Mouse (Mus musculus): Measurements from ENCODE around the gene Clgn. TPM values are rescaled to one million over a fixed set of nuclear protein-coding genes. Genes with fewer than 3 reads are reported as not detected.

The Clgn gene
- polyA plus RNA-seq (2015; fragmentation: Nextera tagmentation; extraction: Ambion mirVana): 0.25 and 0.26 TPM in 2 replicates

DNA sequence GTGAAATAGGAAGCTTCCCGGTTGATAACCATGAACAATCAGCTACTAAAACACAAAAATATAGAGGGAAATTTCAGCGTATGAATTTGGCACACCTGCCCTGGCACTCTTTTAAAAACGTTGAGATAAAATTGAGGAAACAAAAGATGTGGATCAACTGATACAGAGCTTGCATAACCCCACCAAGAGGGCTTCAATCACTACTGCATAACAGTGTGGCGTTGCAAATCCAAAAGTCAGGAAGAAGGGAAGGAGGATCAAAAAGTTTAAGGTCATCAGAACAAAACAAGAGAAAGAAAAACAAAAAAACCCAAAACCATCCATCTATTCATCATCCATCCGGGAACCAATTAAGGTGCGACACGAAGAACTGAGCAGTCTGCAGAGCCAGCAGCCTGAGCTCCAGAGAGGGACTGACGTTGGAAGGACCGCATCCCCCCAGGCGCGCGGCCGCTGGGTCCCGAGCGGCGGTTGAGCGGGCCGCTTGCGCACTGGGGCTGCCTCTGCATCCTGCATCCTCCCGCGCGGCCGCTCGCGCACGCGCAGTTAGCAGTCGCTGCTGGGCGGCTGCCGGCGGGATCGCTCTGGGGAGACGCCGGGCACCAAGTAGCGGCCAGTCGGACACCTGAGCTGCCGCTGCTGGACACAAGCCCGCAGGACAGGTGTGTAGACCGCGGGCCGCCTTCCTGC lies at the start of gene Clgn:
Clgn (plus strand) TSS at position 552 of the 690 bp plus-strand sequence.
- H3K9ac ChIP-seq: peak within 1 kb of the TSS; percentile 35; the same call in 1 of the 2 replicates

DNA sequence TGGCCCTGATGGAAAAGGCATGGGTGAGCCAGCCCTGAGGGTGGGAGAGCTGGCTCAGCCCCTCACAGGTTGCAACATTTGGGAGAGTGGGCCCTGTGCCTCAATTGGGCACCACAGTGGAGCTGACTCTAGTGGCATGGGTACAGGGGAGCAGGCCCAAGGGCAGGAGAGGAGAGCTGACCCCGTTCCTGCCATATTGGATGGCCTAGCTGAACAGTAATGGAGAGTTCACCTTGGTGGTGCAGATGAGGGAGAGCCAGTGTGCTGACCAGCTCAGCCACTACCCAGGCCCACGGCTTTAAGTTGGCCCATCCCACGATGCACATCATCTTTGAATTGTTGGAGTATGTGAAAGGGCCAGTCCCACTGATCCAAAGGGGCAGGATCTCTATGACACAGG lies 47.6 kb upstream of the Clgn start:
- no peaks in the 10 kb centered on the region for H3K27me3 ChIP-seq
- no peaks in the 10 kb centered on the region for H3K9me3 ChIP-seq (replicated peaks)
- H3K4me2 ChIP-seq: no peak overlapping the region
- H3K9ac ChIP-seq: no peak overlapping the region
- no peaks in the 10 kb centered on the region for H3K36me3 ChIP-seq
- 87% methylated on average over 3 of the region's 3 CpGs for WGBS
- H3K4me1 ChIP-seq: no peaks in the 10 kb centered on the region
- no peak overlapping the region for H3K4me3 ChIP-seq (replicated peaks)
- ATAC-seq (replicated peaks; ENCODE audit: low FRiP score): no peak
- no peak overlapping the region for H3K27ac ChIP-seq

More for the DNA sequence above, at the start of gene Clgn:
- no peaks in the 10 kb centered on the region for H3K36me3 ChIP-seq
- H3K4me1 ChIP-seq: peaks cover 9% of the 10 kb centered on the region
- ATAC-seq (replicated peaks; ENCODE audit: low FRiP score): peak; percentile 89
- peaks cover 33% of the 10 kb centered on the region for H3K27me3 ChIP-seq
- H3K27ac ChIP-seq: no peak within 1 kb of the TSS
- peak within 1 kb of the TSS; percentile 83 for H3K4me2 ChIP-seq
- WGBS: 4% methylated on average over 41 of the region's 41 CpGs
- H3K9me3 ChIP-seq (replicated peaks): no peaks in the 10 kb centered on the region
- H3K4me3 ChIP-seq (replicated peaks): peak within 1 kb of the TSS; percentile 48

- Histone ChIP-seq H3K27me3 (no peaks in the 10 kb centered on the region), H3K4me3 (replicated peaks) (no peak overlapping the region), H3K4me2 (no peak overlapping the region), H3K4me1 (no peaks in the 10 kb centered on the region), H3K9me3 (replicated peaks) (no peaks in the 10 kb centered on the region), H3K36me3 (no peaks in the 10 kb centered on the region), H3K27ac (no peak overlapping the region), H3K9ac (no peak overlapping the region)
- ATAC-seq (replicated peaks; ENCODE audit: low FRiP score): no peak
Observed at GRCm38 (mm10) chr8:83342693-83343092, 47.0 kb upstream of the Clgn start.

DNA sequence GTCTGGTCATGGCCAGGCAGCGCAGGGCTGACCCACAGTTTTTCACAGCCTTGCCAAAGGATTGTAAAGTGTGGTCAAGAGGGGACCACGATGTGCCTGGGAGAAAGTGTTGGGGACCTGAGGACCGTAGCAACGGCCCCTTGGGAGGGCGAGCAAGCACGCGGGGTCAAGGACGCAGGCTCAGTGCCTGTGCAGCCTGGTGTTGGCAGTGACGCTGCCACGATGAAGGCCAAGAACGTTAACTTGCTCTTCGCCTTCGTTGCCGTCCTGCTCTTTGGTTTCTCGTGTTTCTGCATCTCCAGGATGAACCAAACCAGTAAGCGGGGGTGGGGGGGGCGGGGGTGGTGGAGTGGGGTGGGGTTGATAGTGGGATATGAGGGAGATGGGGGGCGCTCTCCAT lies 41.4 kb upstream of the Clgn start, which contains the start of gene Mgat4d:
Mgat4d (plus strand) TSS at position 209 of the 400 bp plus-strand sequence.
- Histone ChIP-seq H3K4me1 (no peaks in the 10 kb centered on the region), H3K36me3 (no peaks in the 10 kb centered on the region), H3K4me2 (no peak within 1 kb of the TSS), H3K4me3 (replicated peaks) (no peak within 1 kb of the TSS), H3K27me3 (no peaks in the 10 kb centered on the region), H3K9ac (no peak within 1 kb of the TSS), H3K9me3 (replicated peaks) (no peaks in the 10 kb centered on the region), H3K27ac (no peak within 1 kb of the TSS)
- ATAC-seq (replicated peaks; ENCODE audit: low FRiP score): no peak
- WGBS: 82% methylated on average over 18 of the region's 18 CpGs

- H3K27me3 ChIP-seq: no peaks in the 10 kb centered on the region
- no peaks in the 10 kb centered on the region for H3K4me1 ChIP-seq
- ATAC-seq (replicated peaks; ENCODE audit: low FRiP score): no peak
- H3K4me2 ChIP-seq: no peak overlapping the region
- no peaks in the 10 kb centered on the region for H3K9me3 ChIP-seq (replicated peaks)
- H3K36me3 ChIP-seq: no peaks in the 10 kb centered on the region
- H3K27ac ChIP-seq: no peak overlapping the region
- H3K9ac ChIP-seq: no peak overlapping the region
- H3K4me3 ChIP-seq (replicated peaks): no peak overlapping the region
- 91% methylated on average over 2 of the region's 2 CpGs for WGBS
Observed at GRCm38 (mm10) chr8:83351315-83351714, 38.4 kb upstream of the Clgn start.

DNA sequence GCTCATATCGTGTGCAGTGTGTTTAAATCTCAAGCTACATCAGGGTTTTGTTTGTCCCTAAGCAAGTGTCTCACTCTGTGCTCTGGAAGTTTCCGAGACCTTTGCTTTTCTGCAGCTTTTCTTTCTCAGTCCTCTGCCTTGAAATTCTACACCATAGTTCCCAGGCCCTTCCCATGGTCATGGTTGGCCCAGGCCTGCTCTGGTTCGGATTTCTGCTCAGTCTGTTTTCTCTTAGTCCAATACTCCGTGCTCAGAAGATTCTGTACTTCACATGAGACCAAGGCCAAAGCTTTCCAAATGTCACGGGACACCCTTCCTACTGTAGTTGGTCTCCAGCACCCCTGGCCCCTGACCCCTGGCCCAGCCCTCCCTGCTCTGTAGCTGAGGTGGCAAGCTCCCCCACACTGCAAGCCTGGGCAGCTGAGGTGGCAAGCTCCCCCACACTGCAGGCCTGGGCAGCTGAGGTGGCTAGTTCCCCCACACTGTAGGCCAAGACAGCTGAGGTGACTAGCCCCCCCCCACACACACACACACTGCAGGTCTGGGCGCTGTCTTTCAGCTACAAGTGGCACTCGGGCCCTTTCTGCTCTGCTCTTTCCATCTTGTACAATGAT lies 26.4 kb upstream of the Clgn start:
- peak; percentile 78 for ATAC-seq (replicated peaks; ENCODE audit: low FRiP score)
- H3K4me2 ChIP-seq: no peak overlapping the region
- peak overlapping the region; percentile 45; the same call in 1 of the 2 replicates for H3K27ac ChIP-seq
- H3K4me3 ChIP-seq (replicated peaks): no peak overlapping the region
- H3K9me3 ChIP-seq (replicated peaks): no peaks in the 10 kb centered on the region
- H3K36me3 ChIP-seq: no peaks in the 10 kb centered on the region
- no peaks in the 10 kb centered on the region for H3K27me3 ChIP-seq
- no peak overlapping the region for H3K9ac ChIP-seq
- 33% methylated on average over 7 of the region's 7 CpGs for WGBS
- H3K4me1 ChIP-seq: peaks cover 8% of the 10 kb centered on the region

- Histone ChIP-seq H3K9ac (no peak overlapping the region), H3K4me3 (replicated peaks) (no peak overlapping the region), H3K9me3 (replicated peaks) (no peaks in the 10 kb centered on the region), H3K27me3 (no peaks in the 10 kb centered on the region), H3K4me2 (no peak overlapping the region), H3K36me3 (no peaks in the 10 kb centered on the region), H3K27ac (no peak overlapping the region), H3K4me1 (no peaks in the 10 kb centered on the region)
- no peak for ATAC-seq (replicated peaks; ENCODE audit: low FRiP score)
Observed at GRCm38 (mm10) chr8:83377231-83377630, 12.4 kb upstream of the Clgn start.

- Histone ChIP-seq H3K9me3 (replicated peaks) (no peaks in the 10 kb centered on the region), H3K4me1 (no peaks in the 10 kb centered on the region), H3K27me3 (no peaks in the 10 kb centered on the region), H3K4me3 (replicated peaks) (no peak overlapping the region), H3K27ac (no peak overlapping the region), H3K9ac (no peak overlapping the region), H3K4me2 (no peak overlapping the region), H3K36me3 (no peaks in the 10 kb centered on the region)
- 65% methylated on average over 4 of the region's 4 CpGs for WGBS
- ATAC-seq (replicated peaks; ENCODE audit: low FRiP score): no peak
Observed at GRCm38 (mm10) chr8:83380141-83380540, 9.5 kb upstream of the Clgn start.

DNA sequence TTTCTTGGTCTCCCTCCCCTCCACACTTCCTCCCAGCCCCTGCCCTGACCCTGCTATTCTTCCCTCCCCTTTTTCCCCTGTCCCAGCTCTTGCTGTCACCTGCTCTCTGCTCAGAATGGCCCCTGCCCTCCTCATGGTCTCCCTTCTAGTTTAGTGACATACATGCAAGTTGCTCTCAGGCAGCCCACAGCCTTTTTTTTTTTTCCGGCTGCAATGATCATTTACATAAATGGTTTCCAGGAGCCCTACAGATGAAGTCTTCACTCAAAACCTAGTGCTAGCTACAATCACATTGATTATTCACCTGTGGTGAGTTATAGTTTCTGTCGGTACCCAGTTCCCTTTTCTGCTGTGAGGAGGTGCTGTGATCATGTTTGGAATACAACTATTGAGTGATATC lies 8.7 kb upstream of the Clgn start:
- Histone ChIP-seq H3K36me3 (no peaks in the 10 kb centered on the region), H3K9me3 (replicated peaks) (no peaks in the 10 kb centered on the region), H3K4me1 (no peaks in the 10 kb centered on the region), H3K27ac (no peak overlapping the region), H3K9ac (no peak overlapping the region), H3K4me3 (replicated peaks) (no peak overlapping the region), H3K27me3 (no peaks in the 10 kb centered on the region), H3K4me2 (no peak overlapping the region)
- ATAC-seq (replicated peaks; ENCODE audit: low FRiP score): no peak
- 79% methylated on average over 2 of the region's 2 CpGs for WGBS

GRCm38 (mm10) chr8:83382850-83383249 lies 6.8 kb upstream of the Clgn start:
- WGBS: 41% methylated on average over 2 of the region's 2 CpGs
- Histone ChIP-seq H3K9me3 (replicated peaks) (no peaks in the 10 kb centered on the region), H3K27ac (no peak overlapping the region), H3K4me2 (no peak overlapping the region), H3K9ac (no peak overlapping the region), H3K27me3 (peaks cover under 1% of the 10 kb centered on the region; the same call in 1 of the 2 replicates), H3K36me3 (no peaks in the 10 kb centered on the region), H3K4me3 (replicated peaks) (no peak overlapping the region), H3K4me1 (no peaks in the 10 kb centered on the region)
- ATAC-seq (replicated peaks; ENCODE audit: low FRiP score): no peak

- peak; percentile 12; the same call in 1 of the 2 replicates for ATAC-seq (replicated peaks; ENCODE audit: low FRiP score)
- peaks cover 9% of the 10 kb centered on the region for H3K4me1 ChIP-seq
- H3K9ac ChIP-seq: peak overlapping the region; percentile 35; the same call in 1 of the 2 replicates
- peak overlapping the region; percentile 83 for H3K4me2 ChIP-seq
- no peaks in the 10 kb centered on the region for H3K36me3 ChIP-seq
- H3K9me3 ChIP-seq (replicated peaks): no peaks in the 10 kb centered on the region
- no peak overlapping the region for H3K27ac ChIP-seq
- H3K4me3 ChIP-seq (replicated peaks): peak overlapping the region; percentile 48
- WGBS: 6% methylated on average over 14 of the region's 14 CpGs
- H3K27me3 ChIP-seq: peaks cover 33% of the 10 kb centered on the region
Observed at GRCm38 (mm10) chr8:83390006-83390701, 487 bp downstream of the Clgn start.

DNA sequence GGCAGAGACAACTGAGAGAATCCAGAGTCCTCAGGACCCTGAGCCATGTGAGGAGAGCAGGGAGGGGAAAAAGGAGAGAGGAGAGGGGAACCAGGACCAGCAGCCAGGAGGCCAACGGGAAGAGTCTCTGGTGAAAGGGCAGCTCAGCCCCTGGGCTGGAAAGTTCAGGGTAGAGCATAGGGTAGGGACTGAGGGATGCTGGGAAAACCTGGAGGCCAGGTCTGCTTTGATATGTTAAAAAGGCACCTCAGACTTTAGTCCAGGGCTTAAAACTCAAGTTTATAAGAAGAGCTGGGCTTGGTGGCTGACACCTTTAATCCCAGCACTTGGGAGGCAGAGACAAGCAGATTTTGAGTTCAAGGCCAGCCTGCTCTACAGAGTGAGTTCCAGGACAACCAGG lies 2.9 kb downstream of the Clgn start:
- WGBS: 56% methylated on average over 1 of the region's 1 CpGs
- no peaks in the 10 kb centered on the region for H3K9me3 ChIP-seq (replicated peaks)

More for the DNA sequence above, 2.9 kb downstream of the Clgn start:
- no peak overlapping the region for H3K27ac ChIP-seq
- ATAC-seq (replicated peaks; ENCODE audit: low FRiP score): no peak
- H3K4me1 ChIP-seq: peaks cover 9% of the 10 kb centered on the region
- H3K4me3 ChIP-seq (replicated peaks): no peak overlapping the region
- no peaks in the 10 kb centered on the region for H3K36me3 ChIP-seq
- peaks cover 33% of the 10 kb centered on the region for H3K27me3 ChIP-seq
- H3K4me2 ChIP-seq: no peak overlapping the region
- H3K9ac ChIP-seq: no peak overlapping the region
